Mouse (Mus musculus) right cerebral cortex, postnatal 36 days (tissue): Measurements from ENCODE around the gene 1700019A02Rik.

Experiments used
- DNase-seq, 2 experiments: peaks; one replicate each; pipeline ENCODE4 v3.0.0; 2022; ENCODE audit warnings: low spot score in 2 of 2, mixed read lengths in 1 of 2

1700019A02Rik gene

DNA sequence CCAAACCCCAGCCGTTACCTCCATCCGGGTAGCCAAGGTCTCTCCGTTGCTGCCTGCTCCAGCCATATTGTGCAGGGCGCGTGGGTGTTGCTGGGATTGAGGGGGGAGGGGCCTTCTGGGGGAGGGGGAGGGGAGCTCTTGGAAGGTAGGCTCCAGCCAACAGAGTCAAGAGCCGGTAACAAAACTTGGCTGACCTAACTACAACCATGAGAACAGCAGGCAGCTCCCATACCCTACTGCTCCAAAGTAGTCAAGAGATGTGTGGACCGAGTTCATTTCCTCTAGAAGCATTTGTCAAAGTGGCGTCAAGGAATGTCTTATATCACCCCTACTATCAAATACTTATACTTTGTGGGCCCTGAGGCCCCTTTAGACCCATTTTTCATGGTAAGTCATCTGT lies at the start of gene 1700019A02Rik:
Gene 1700019A02Rik (minus strand): TSS at position 101 of the 400 bp plus-strand sequence.
- no peak for DNase-seq

GRCm38 (mm10) chr1:53226063-53226462 lies 38.6 kb upstream of the 1700019A02Rik start:
- DNase-seq, result no peak

DNA sequence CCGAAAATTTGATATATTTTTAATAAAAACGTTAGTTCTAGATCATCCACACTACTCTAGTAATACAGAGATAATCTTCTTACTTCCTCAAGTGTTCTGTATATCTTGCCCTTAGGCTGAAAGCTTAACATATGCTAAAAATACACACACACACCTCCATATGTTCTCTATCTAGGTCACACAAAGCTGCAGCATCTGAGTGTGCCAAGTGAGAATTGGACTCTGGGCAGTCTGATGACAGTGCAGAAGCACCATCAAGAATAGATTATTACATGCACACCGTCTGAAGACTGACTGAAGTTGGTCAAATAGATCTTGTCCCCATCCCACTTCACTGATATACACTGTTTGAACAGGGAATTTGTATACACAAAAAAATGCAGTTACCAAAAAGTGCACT lies 38.2 kb upstream of the 1700019A02Rik start:
- no peak for DNase-seq

DNA sequence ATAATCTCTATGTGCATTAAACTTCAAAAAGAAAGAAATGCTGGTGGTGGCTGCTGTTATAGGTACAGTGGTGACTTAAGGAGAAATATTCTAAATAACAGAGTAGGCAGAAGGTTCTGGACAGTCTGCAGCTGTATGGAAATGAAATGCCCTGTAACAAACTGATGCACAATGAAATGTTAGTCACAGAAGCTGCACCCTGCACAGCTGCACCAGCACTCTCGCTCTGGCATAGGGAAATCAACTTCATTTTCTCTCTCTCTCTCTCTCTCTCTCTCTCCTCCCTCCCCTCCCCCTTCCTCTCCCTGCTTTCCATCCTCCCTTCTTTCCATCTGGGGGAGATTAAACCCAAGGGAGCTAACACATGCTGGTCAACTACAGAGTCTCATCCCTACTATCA lies 37.3 kb upstream of the 1700019A02Rik start:
- DNase-seq, result no peak

- no peak for DNase-seq
Measured at GRCm38 (mm10) chr1:53210136-53210535, 22.7 kb upstream of the 1700019A02Rik start.

DNA sequence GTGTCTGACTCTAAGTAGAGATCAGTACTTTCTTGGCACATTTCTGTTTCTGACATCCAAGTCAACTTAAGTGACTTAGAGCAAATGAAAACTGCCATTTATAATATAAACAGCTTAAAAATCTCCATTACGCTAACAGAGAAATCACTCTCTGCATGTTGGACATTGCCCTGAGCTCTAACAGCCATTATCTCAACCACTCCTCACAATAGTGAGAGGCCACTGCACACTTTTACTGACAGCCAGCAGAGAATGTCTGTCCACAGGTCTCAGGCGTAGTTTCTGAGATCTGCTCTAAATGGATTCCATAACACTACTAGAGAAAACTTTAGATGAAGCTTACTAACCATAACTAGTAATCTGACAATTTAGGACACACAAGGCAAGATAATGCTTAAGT lies 16.5 kb upstream of the 1700019A02Rik start:
- no peak for DNase-seq

DNA sequence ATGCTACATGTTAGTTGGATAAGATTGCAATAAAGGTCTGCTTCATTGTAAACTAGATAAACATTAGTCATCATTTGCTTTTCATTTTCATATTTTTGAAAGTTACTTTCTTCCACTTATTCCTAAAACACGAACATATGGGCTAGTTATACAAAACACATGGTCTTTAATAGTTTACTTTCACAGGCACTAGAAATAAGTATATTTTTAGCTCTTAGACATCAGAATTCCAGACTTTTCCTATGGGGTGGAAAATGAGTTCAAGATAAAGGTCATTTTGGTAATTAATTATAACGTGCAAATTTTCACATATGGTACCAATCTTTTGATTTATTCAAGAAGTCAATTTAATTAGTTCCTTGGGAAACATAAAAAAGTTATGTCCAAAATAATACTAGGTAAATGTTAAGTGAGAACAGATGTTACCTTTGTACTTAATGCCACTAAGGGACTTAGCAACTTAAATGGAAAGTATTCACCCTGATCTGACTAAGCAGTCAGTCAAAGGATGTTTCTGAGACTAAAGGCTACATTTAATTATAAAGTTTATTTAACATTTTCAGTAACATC lies 14.3 kb upstream of the 1700019A02Rik start:
- DNase-seq, result no peak

DNA sequence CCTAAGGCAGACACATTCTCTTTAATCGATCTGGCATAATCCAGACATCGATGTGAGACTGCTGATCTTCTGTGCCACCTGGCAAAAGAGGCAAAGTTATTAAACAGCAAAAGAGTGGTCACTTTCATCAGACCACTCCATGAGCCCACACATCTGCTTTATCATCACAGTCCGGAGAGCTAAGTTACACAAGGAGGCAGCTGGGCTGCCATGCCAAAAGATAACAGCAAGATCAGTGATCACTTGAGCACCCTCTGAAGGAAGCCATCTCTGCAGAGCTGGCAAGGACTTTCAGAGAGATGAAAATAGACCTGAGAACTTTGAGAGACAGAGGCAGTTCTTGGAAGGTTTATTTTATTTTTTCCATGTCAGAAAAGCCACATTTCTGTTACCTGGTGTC lies 7.1 kb upstream of the 1700019A02Rik start:
- DNase-seq, result no peak

DNA sequence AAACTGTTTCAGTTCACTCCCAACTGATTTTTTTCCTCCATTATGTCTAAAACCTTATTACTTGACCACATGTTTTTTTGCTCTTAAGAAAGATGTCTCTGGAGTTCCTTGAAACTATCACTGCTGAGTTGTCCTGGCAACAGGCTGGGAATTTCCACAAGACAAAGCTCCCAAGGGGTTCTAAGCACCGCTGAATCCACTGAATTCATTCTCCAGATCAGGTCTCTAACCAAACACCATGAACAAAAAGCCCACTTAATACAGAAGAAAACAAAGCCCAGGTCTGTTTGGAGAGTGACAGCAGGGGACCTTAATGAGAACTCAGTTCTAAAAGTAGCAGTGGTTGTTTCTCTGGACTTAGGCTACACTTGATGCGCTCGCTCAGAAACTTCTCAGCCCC lies 3.8 kb upstream of the 1700019A02Rik start:
- no peak for DNase-seq

DNA sequence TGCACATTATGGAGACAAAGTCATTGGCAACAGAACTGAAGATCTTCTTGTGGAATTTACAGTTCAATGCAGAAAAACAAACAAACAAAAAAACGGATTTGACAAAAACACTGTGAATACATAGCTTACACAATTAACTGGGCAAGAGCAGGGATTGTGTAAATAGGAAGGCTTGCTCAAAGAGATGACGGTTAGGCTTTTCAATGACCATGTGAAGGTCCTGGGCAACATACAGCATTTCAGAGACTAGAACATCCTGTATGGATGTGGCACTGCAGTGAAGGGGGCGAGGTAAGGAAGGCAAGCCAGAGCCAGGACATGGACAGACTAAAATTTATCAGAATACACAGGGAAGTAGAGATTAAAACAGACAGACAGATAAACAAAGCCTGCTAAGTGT lies 2.2 kb upstream of the 1700019A02Rik start:
- no peak for DNase-seq

DNA sequence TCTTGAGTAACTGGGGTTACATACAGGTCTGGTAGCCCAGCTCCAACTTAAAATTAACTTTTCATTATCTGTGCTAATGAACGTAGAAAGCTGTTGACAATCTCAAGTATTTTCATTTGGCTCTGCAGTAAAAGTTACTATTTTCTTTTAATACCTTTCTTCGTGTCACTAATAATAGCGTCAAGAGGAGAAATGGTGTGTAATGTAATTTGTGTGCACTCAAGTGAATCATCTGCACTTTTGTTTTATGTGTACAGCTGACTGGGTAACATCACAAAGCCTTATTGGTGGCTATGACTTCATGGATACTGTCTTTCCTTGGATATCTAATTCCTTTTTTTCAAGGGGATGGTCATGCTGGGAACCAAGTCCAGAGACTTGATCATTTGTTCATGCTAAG lies 1.1 kb downstream of the 1700019A02Rik start:
- DNase-seq, result no peak

DNA sequence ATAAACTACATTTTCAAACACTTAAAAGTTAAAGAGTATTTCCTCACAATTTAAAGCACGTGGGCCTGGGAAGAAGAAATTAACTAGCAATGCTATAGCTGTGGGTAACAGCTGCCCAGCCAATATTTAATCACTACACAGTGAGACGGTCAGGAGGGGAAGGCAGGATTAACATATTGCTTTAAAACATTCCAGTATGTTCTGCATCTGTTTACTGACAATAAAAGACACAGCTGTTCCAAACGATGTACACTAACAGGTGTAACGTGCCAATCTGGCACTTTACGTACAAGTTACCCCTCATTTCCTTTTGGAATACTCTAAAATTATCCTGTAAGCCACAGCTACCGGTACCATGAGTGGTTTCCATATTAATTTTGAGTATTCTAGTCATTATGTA lies 29.7 kb downstream of the 1700019A02Rik start:
- DNase-seq, result no peak

DNA sequence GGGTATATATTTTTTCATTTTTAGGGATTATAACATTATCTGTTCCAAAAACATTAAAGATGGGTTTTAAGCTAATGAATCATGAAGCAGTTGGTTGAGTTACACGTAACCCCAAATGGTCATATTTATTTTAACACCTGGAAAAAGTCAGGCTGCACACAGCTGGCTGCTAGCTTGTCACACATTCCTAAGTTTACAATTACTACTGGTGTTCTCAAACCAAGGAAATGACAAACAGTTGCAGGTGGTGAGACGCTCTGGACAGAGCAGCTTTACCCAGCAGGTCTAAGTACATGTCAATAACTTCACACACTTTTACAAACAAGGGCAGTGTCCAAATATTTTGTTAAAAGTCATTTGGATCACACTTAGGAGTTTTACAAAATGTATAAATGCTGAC lies 64.4 kb downstream of the 1700019A02Rik start:
- DNase-seq, result no peak

DNA sequence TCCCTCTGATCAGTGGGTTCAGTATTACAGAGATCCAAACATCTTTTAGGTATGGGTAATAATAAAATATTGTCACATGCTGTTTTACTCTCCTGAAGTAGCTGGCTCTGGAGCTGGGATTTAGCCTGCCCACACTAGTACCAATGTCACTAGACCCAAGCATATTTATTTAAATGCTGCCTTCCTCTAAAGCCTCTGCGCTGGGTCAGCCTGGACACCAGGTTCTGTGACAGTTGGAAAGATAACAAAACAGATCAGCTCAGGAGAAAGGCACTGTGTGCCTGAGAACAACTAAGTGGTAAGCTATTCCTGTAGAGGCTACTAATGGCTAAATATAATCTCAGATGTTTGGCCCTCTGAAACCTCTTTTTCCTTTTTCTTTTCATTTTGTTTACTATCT lies 76.9 kb downstream of the 1700019A02Rik start:
- no peak for DNase-seq
